Mouse (Mus musculus) CH12.LX (cell line): ENCODE measurements around the gene Frat2. TPM values are rescaled to one million over a fixed set of nuclear protein-coding genes. Genes with fewer than 3 reads are reported as not detected.

Source experiments
- DNase-seq: peaks from one replicate; pipeline ENCODE4 v3.0.0-alpha.2; 2013; ENCODE audit errors: extremely low read depth
- H3K27ac ChIP-seq: 2 replicates; pipeline ENCODE4 v1.5.1; 2012; ENCODE audit warnings: low read depth, mild to moderate bottlenecking, control low read depth, moderate library complexity; ENCODE audit not compliant: insufficient read depth
- H3K27me3 ChIP-seq: replicated peaks from 2 replicates; pipeline ENCODE3; 2012; ENCODE audit warnings: inconsistent platforms
- H3K36me3 ChIP-seq, 2 experiments: replicated peaks in 1 of 2; 2 replicates each; pipeline versions ENCODE3 to v1.6.1; 2012; ENCODE audit warnings: inconsistent platforms in 1 of 2, low read length in 1 of 2, mild to moderate bottlenecking in 1 of 2, mixed read lengths in 1 of 2, moderate library complexity in 1 of 2; ENCODE audit not compliant: control insufficient read depth in 1 of 2, insufficient read depth in 1 of 2
- H3K4me1 ChIP-seq, 2 experiments: 2 replicates each; pipeline ENCODE4 v1.6.1; 2012; ENCODE audit warnings: inconsistent platforms in 1 of 2, moderate library complexity in 1 of 2; ENCODE audit not compliant: insufficient read depth in 2 of 2, control insufficient read depth in 1 of 2
- H3K4me2 ChIP-seq: 2 replicates; pipeline ENCODE4 v1.6.1; 2012; ENCODE audit warnings: low read depth, mild to moderate bottlenecking, control low read depth; ENCODE audit not compliant: poor library complexity, insufficient read depth, severe bottlenecking
- H3K4me3 ChIP-seq, 3 experiments: fragments of 150-350 bp in 1 of 3; sonication (generic) in 1 of 3; replicated peaks in 1 of 3; 2 replicates each; pipeline versions ENCODE3 to v1.5.1; 2011 to 2012; ENCODE audit warnings: low read depth in 2 of 3, low read length in 2 of 3, mild to moderate bottlenecking in 2 of 3, moderate library complexity in 2 of 3, control low read depth in 1 of 3, improper control_type of control experiment in 1 of 3, inconsistent platforms in 1 of 3, mixed read lengths in 1 of 3; ENCODE audit not compliant: poor library complexity in 1 of 3
- H3K79me2 ChIP-seq: replicated peaks from 2 replicates; pipeline ENCODE4 v1.6.1; 2012; ENCODE audit warnings: mild to moderate bottlenecking, moderate library complexity; ENCODE audit not compliant: control insufficient read depth, poor library complexity, insufficient read depth, severe bottlenecking; ENCODE audit errors: extremely low read depth
- H3K9ac ChIP-seq: 2 replicates; pipeline ENCODE4 v1.6.1; 2012; ENCODE audit warnings: low read depth, mild to moderate bottlenecking, control low read depth, moderate library complexity; ENCODE audit not compliant: insufficient read depth
- H3K9me3 ChIP-seq: replicated peaks from 2 replicates; pipeline ENCODE3; 2012; ENCODE audit warnings: low read length, inconsistent platforms, mixed read lengths
- CHD2 ChIP-seq: IDR thresholded peaks from 2 replicates; pipeline ENCODE4 v1.6.1; 2011; ENCODE audit warnings: low read length, improper control_type of control experiment
- E2F4 ChIP-seq: IDR thresholded peaks from 2 replicates; pipeline ENCODE4 v1.6.1; 2011; ENCODE audit warnings: low read depth, low read length, improper control_type of control experiment; ENCODE audit not compliant: insufficient replicate concordance
- ELF1 ChIP-seq: IDR thresholded peaks from 2 replicates; pipeline ENCODE4 v1.6.1; 2014; ENCODE audit warnings: low read depth, mild to moderate bottlenecking, inconsistent platforms, low read length, improper control_type of control experiment
- ETS1 ChIP-seq: conservative IDR thresholded peaks from 2 replicates; pipeline ENCODE4 v1.6.1; 2012; ENCODE audit warnings: low read depth, mild to moderate bottlenecking, inconsistent platforms, low read length, improper control_type of control experiment, moderate library complexity
- GABPA ChIP-seq: IDR thresholded peaks from 2 replicates; pipeline ENCODE4 v1.6.1; 2012; ENCODE audit warnings: low read depth, low read length, improper control_type of control experiment, inconsistent platforms; ENCODE audit not compliant: insufficient replicate concordance
- MAFK ChIP-seq: IDR thresholded peaks from 2 replicates; pipeline ENCODE4 v1.6.1; 2011; ENCODE audit warnings: low read length, improper control_type of control experiment; ENCODE audit not compliant: insufficient replicate concordance
- MAZ ChIP-seq: IDR thresholded peaks from 2 replicates; pipeline ENCODE4 v1.6.1; 2012; ENCODE audit warnings: low read depth, mild to moderate bottlenecking, inconsistent platforms, low read length, improper control_type of control experiment, moderate library complexity
- MEF2A ChIP-seq: IDR thresholded peaks from 2 replicates; pipeline ENCODE4 v1.6.1; 2014; ENCODE audit warnings: low read depth, mild to moderate bottlenecking, inconsistent platforms, low read length, improper control_type of control experiment, borderline replicate concordance
- POLR2AphosphoS2 ChIP-seq: IDR thresholded peaks from 2 replicates; pipeline ENCODE4 v1.6.1; 2011; ENCODE audit warnings: low read depth, low read length, improper control_type of control experiment
- RAD21 ChIP-seq: IDR thresholded peaks from 2 replicates; pipeline ENCODE4 v1.6.1; 2011; ENCODE audit warnings: low read depth, mild to moderate bottlenecking, low read length, improper control_type of control experiment, moderate library complexity
- SMC3 ChIP-seq: IDR thresholded peaks from 2 replicates; pipeline ENCODE4 v1.6.1; 2011; ENCODE audit warnings: low read depth, low read length, improper control_type of control experiment
- ZMIZ1 ChIP-seq: IDR thresholded peaks from 2 replicates; pipeline ENCODE4 v1.6.1; 2012; ENCODE audit warnings: low read depth, mild to moderate bottlenecking, inconsistent platforms, low read length, improper control_type of control experiment
- ZNF384 ChIP-seq: IDR thresholded peaks from 2 replicates; pipeline ENCODE4 v1.6.1; 2012; ENCODE audit warnings: low read depth, low read length, improper control_type of control experiment, inconsistent platforms
- dilution Hi-C: fragments of 300-500 bp; cut with MboI; formaldehyde crosslinking; loops from 2 replicates; pipeline ENCODE4 v1.14.3; 2020; ENCODE audit warnings: low sequenced_read_pairs; ENCODE audit not compliant: extremely low pct_unique_long_range_greater_than_20kb, extremely low pct_ligation_motif_present
- in situ Hi-C: fragments of 300-500 bp; cut with MboI; formaldehyde crosslinking; loops from 3 replicates; pipeline ENCODE4 v1.14.3; 2019; ENCODE audit warnings: low sequenced_read_pairs, low pct_ligation_motif_present, low pct_unique_long_range_greater_than_20kb, mixed read lengths
- polyA plus RNA-seq: library from polyadenylated mRNA; unstranded; fragments of >175 nt; gene quantifications from 2 replicates; pipeline ENCODE4 v1.2.1, GENCODE M21; 2012; ENCODE audit warnings: low read depth; ENCODE audit not compliant: insufficient read length
- total RNA-seq, 2 experiments: library from RNA; depleted of rRNA; stranded (reverse); fragments of 300-350 nt in 1 of 2; fragments of >200 nt in 1 of 2; gene quantifications; 2 replicates each; pipeline ENCODE4 v1.2.3; 2012 to 2014

The Frat2 gene
- total and polyA plus RNA-seq, 3 experiments: 0.55 to 1.3 (median 1.0) TPM

DNA sequence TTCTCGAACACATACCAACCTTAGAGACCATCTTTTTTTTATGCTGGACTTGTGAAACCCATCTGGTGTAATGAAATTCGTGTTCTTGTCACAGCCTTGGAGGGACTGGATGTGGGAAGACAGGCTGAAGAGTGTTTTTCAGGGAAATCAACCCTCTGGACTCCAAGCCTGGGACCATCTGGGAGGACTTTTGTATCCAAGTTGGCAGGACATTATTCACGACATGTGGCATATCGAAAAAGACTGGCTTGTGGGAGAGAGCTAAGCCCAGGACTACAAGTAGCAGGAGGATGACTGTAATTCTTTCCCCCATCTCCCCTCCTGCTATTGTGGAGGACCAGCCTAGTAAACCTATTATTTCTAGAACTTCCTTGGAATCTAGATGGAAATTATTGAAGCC lies 5.7 kb downstream of the Frat2 start:
- H3K27me3 ChIP-seq: peaks cover 30% of the 10 kb centered on the region
- H3K4me2 ChIP-seq: no peak overlapping the region
- dilution Hi-C loops (no loop called here), in situ Hi-C loops (loop anchor here (10.0 kb wide), 1 partner anchor 53 kb away; the partner anchor contains the start of gene Rrp12)
- no peak for TF ChIP-seq ZNF384
- H3K4me1 ChIP-seq: peaks cover 2 to 7% of the 10 kb centered on the region in 2 experiments; a peak in 1 of 4 replicates
- no peak overlapping the region for H3K4me3 ChIP-seq
- H3K27ac ChIP-seq: no peak overlapping the region
- no peak overlapping the region for H3K9ac ChIP-seq
- H3K9me3 ChIP-seq: peaks cover 4% of the 10 kb centered on the region
- DNase-seq: no peak
- H3K36me3 ChIP-seq: no peaks in the 10 kb centered on the region
- no peaks in the 10 kb centered on the region for H3K79me2 ChIP-seq

DNA sequence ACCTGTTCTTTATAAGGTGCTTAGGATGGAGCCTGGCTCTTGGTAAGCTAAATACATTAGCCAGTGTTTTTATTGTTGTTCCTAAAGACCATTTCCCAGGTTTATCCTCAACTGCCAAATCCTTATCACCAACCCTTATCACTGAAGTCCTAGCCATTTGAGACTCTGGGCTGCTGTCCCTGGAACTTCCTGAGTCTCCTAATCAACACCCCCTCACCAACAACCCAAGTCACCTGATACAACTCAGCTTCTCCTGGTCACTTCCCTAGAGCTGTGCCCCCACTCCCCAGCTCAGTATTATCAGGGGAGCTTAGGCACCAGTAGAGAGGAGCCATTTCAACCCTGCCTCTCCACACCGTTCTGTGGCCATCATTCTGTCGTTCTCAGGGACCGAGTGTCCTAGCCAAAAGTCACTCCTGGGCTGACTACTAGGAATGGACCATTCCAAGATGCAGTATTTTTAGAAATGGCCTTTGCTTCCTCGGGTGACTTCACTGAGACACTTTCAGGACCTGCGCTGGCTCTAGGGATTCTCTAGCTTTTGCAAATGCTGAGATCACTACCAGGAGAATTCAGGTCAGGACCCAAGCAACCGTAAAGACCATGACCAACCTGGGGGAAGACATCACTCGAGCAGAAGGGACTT lies 6.7 kb downstream of the Frat2 start:
- Histone ChIP-seq H3K4me2 (no peak overlapping the region), H3K4me1 (peaks cover 2 to 7% of the 10 kb centered on the region in 2 experiments; a peak in 1 of 4 replicates), H3K79me2 (no peaks in the 10 kb centered on the region), H3K27me3 (peaks cover 31% of the 10 kb centered on the region), H3K4me3 (no peak overlapping the region), H3K9ac (no peak overlapping the region), H3K27ac (no peak overlapping the region), H3K9me3 (no peaks in the 10 kb centered on the region), H3K36me3 (no peaks in the 10 kb centered on the region)
- no peak for DNase-seq
- in situ Hi-C loops: loop anchor here (10.0 kb wide), 1 partner anchor 54 kb away; the partner anchor contains the start of gene Rrp12
- no peak for TF ChIP-seq CHD2
- no peak for TF ChIP-seq RAD21
- TF ChIP-seq POLR2AphosphoS2: no peak
- no peak for TF ChIP-seq GABPA
- no peak for TF ChIP-seq SMC3
- TF ChIP-seq ELF1: no peak
- no peak for TF ChIP-seq ZNF384
- no peak for TF ChIP-seq MAZ
- no peak for TF ChIP-seq ZMIZ1
- TF ChIP-seq MAFK: no peak
- TF ChIP-seq MEF2A: no peak
- no peak for TF ChIP-seq E2F4
- no peak for TF ChIP-seq ETS1
- dilution Hi-C loops: no loop called here
